Mouse (Mus musculus) urinary bladder, adult 2 months (tissue): ENCODE measurements around the gene Zfp704. TPM values are rescaled to one million over a fixed set of nuclear protein-coding genes. Genes with fewer than 3 reads are reported as not detected.

Experiments
- DNase-seq: peaks from one replicate; pipeline ENCODE4 v3.0.0; 2022; ENCODE audit warnings: low spot score
- polyA plus RNA-seq: library from polyadenylated mRNA; depleted of rRNA; stranded (reverse); fragments of >200 nt; gene quantifications from 2 replicates; pipeline ENCODE4 v1.2.3, GENCODE M21; 2012

Gene Zfp704
- polyA plus RNA-seq, 1 experiment, result 8.5 TPM

- DNase-seq, result no peak
Measured at GRCm38 (mm10) chr3:9425661-9426060, 184.2 kb downstream of the Zfp704 start.

- DNase-seq, result no peak
Measured at GRCm38 (mm10) chr3:9424637-9425036, 185.2 kb downstream of the Zfp704 start.

GRCm38 (mm10) chr3:9423669-9424068, 186.2 kb downstream of the Zfp704 start:
- no peak for DNase-seq

GRCm38 (mm10) chr3:9408896-9409295, 201.0 kb downstream of the Zfp704 start:
- no peak for DNase-seq

- no peak for DNase-seq
Measured at GRCm38 (mm10) chr3:9407801-9408200, 202.1 kb downstream of the Zfp704 start.

GRCm38 (mm10) chr3:9407119-9407546, 202.8 kb downstream of the Zfp704 start:
- DNase-seq, result no peak

- DNase-seq, result no peak
Measured at GRCm38 (mm10) chr3:9405341-9405740, 204.5 kb downstream of the Zfp704 start.

- DNase-seq, result no peak
Measured at GRCm38 (mm10) chr3:9403255-9404050, 206.4 kb downstream of the Zfp704 start.

- DNase-seq, result no peak
Measured at GRCm38 (mm10) chr3:9402836-9403235, 207.0 kb downstream of the Zfp704 start.

- DNase-seq, result no peak
Measured at GRCm38 (mm10) chr3:9402345-9402744, 207.5 kb downstream of the Zfp704 start.

- no peak for DNase-seq
Measured at GRCm38 (mm10) chr3:9401685-9402084, 208.2 kb downstream of the Zfp704 start.

- DNase-seq, result no peak
Measured at GRCm38 (mm10) chr3:9400886-9401221, 209.0 kb downstream of the Zfp704 start.

- DNase-seq, result no peak
Measured at GRCm38 (mm10) chr3:9400201-9400885, 209.5 kb downstream of the Zfp704 start.

GRCm38 (mm10) chr3:9398271-9398670, 211.6 kb downstream of the Zfp704 start:
- no peak for DNase-seq
